Mouse (Mus musculus) embryo, embryonic 10.5 days (tissue): ENCODE results near the gene D430042O09Rik.
A peak's percentile ranks its signal among the peaks of the same experiment; 100 is the strongest.

ENCODE experiments used
- DNase-seq: peaks from one replicate; pipeline ENCODE4 v3.0.0-alpha.2; 2015; ENCODE audit warnings: low spot score

The D430042O09Rik gene

DNA sequence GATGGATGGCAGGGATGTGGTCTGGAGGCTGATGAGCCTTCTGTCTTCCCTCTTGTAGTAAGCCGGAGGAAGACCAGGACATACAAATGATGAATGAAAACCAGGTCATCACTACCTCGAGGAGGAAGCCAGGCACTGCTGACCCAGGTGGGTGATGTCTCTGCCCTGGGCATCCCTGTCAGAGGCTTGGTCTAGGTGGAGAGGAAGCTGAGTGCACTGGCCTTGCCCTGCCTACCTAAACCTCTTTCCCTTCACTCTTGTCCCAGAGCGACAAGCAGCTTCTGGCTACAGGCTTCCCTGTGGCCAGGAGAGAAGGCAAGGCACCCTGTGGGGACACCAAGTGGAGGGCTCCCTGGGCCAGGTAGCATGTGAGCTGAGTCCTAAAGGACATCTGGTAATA is 165.2 kb downstream of the D430042O09Rik start:
- DNase-seq, result no peak

DNA sequence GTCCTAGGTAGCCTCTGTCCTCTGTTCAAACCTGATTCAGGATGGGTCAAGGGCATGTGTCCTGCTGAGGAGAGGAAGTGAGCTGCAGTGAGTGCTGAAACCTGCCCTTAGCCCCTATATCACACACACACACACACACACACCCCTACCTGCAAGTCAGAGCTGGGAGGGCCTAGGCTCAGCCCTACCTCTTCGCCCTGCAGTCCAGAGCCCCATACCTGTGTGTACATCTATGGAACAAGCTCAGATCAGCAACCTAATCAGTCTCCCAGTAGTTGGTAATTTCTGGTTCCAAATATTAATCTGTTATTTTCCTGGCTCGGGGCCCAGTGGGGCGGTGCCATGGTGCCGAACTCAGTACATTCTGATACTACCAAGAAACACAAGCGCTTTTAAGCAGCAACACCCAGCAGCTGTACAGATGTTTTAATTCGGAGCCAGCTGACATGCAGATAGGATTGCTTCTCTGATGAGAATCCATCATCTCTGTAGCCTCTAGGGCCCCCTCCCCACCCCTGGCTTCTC is 166.3 kb downstream of the D430042O09Rik start:
- DNase-seq, result no peak

DNA sequence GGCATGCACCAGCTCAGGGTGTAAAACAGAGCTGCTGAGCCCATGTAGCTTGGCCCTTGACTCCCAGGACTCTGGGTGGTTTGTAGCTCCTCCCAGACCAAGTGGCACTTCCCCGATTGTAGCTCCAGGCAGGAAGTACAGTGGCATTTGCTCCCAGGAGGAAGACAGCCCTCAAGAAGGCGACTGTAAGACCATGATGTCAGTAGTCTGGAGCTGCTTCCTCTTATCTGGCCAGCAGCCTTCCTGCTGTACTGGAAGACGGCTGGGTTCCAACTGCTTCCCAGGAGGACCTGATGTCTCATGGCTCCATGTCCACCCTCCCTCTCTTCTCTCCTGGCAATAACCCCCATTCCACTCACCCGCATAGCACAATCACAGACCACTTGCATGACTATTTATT is 170.4 kb downstream of the D430042O09Rik start:
- DNase-seq, result no peak

DNA sequence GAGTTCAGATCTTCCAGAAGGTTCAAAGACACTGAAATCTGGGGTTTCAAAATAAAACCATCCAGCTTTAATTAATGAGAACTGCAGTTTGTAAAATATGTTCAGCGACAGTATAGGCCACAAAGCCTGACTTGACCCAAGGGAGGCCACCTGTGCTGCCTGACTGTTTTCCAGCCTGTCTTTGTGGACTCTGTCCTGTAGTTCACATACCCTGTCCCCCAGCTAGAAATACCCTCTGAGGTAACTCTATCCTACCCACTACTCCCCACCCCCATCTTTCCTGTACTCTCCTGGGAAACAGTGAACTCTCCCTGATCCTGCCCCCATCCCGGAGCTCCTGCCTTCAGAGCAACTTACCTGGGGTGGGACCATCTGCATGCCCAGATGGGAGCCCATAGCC is 175.5 kb downstream of the D430042O09Rik start:
- no peak for DNase-seq

DNA sequence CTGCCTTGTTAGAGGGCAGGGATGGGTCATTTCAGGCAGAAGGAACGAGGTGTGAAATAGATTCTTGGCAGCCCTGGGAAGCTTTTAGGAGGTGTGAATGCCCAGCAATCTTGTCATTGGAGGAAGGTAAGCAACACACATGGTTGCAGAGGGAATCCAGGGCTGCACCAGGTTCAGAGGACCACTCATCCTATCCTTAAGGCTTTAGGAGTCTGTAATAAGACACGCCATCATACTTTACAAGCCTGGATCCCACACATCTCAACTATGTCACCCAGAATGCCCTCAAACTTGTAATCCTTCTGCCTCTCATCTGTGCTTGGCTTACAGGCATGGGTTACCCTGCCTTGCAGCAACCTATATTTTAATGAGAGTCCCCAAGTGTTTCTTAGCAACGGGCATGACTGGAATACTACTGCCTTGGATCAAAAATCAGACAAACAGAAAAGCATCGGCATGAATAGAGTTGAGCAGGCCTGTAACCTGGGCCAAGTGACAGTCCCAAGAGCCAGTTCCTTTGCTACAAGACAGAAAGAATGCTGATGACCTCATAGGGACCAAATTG is 178.5 kb downstream of the D430042O09Rik start:
- DNase-seq, result no peak

DNA sequence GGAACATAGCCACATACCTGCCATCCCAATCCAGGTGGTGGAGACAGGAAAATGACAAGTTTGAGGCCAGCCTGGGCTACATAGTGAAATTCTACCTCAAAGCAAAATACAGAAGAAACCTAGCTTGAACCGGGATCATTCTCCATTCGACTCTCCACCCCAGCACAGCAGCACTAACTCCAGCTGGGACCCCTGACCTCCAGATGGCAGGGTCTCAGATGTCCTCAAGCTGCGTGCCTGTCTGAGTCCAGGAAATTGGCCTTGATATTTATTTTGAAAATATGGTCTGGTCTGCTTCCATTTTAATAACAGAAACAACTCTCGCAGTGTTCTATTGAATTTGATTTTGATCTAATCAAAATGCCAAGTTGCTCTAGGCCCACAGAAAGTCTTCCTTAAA is 179.4 kb downstream of the D430042O09Rik start:
- peak; percentile 63 for DNase-seq

DNA sequence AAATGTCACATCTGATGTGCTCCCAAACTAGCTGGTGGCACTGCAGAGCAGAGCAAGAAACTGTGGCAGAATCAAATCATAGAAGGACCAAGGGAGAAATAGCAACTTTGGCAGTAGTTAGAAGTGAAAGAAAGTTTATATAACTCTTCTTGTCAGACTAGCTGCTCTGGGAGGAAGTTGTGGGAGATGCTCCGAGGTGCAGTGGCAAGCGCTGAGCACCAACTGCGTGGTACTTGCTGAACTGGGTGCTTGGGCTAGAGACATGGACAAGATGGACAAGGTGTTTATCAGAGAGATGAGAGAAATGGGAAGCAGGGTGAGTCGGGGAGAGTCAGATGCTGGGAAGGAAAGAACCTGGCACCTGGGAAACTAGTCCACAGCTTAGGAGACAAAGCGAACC is 180.1 kb downstream of the D430042O09Rik start:
- DNase-seq, result no peak

DNA sequence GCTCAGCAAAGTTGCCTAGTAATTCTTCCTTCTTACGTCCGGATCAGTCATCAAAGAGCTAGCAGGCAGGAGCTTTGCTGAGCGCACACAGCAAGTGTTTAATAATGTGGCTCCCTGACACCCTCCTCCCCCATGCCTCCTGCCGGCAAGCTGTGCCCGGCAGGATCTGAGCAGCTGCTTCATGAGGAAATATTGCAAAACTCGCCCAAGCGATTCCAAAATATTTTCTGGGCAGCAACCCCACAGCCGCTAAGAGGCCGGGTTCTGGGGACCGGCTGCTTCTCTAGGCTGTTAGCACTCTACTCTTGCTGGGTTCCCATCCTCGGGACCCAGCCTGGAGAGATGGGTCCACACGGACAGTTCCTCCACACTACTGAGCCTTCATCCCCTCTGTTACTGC is 180.7 kb downstream of the D430042O09Rik start:
- DNase-seq, result no peak

DNA sequence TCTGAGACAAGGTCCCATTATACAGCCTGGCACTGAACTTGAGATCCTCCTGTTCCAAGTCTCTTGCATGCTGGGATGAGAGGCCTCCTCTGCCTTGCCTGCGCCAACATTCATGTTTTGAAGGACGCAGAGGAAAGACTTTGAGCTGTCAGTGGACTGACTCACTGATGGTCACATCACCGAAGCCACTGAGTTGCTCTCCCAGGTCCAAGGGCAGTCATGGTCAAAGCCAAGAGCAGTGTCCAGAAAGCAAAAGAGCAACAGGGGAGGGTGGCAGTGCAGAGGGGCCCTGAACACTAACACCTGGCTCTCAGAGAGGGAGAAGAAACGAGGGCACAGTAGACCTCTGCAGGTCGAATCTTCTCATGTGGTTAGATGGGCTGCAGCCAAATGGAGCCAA is 185.9 kb downstream of the D430042O09Rik start:
- DNase-seq, result no peak

DNA sequence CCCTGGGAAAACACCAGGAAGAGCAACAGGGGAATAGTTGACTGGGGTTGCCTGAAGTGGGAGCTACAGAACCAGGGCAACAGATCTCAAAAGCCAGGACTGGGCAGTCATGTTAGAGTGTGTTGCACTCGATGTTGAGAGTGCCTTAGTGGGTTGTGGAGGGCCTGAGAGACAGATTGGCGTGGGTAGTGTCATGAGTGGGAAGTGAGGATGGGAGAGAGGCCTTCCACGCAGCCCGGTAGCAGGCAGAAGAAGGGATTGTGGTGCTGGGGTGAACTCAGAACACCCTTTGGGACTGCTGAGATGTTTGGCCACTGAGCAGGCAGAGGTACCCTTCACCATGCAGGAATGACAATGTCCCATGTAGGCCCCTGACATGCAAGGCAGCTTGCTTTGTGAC is 189.4 kb downstream of the D430042O09Rik start:
- no peak for DNase-seq

DNA sequence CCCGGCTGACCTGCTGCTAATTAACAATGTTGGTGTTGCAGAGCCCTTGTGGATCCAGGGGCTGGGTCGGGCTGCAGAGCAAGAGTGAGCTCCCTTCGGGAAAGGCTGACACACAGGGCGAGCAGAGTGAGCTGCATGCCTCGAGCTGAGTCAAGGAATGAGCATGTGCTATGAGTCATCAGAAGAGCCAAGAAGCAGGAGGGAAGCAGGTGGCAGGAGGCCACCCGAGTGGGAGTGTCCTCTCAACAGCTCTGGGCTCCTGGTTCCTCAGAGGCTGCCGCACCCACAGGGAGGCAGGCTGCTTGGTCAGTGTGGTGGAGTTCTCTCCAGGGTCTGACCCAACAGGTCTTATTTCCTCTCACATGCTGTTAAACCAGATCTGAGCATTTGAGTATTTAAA is 191.3 kb downstream of the D430042O09Rik start:
- no peak for DNase-seq

DNA sequence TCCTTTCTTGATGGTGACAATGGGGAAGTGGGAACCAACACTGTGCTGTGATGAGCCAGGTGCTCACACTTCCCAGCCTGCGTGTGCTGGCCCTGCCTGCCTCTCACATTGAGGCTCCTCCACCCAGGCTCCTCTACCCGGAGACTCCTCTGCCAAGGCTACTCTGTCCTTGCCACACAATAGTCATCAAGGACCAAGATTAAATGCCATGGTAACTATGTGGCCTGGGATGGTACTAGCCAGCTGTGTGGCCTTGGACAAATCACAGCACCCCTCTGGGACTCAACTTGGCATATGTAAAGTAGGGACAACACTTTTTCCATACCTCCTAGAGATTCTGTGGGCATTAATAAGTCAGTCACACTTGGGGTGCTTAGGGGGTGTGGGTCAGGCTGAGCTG is 192.2 kb downstream of the D430042O09Rik start:
- DNase-seq, result no peak

DNA sequence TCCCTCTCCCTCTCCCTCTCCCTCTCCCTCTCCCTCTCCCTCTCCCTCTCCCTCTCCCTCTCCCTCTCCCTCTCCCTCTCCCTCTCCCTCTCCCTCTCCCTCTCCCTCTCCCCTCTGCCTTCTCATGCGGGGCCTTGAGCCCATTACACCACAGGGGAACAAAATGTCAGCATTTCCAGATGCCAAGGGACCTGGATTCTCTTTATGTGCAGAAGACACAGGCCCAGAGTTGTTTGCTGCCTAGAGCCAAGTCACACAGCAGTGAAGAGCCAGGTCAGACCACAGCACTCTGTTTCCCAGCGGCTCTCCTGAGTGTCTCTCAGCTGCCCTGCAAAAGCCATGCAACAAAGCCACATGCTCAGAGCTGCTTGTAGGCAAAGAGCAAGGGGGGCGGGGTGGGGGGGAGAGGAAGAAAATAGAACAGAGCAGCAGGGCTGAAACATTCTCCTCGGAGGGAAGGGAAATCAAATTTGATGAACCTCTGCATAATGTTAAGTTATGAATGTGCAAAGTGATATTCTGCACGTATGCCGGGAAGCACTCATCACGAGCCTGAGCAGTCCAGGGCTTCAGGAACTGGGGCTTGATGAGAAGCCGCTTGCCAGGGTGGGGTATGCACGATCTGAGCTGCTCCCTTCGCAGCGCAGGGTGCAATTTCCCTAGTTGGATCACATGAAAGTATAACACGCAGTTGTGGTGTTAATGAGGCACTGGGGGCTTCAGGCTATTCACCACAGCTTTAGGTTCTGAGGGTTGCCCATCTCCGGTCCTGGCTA is 192.9 kb downstream of the D430042O09Rik start:
- no peak for DNase-seq

DNA sequence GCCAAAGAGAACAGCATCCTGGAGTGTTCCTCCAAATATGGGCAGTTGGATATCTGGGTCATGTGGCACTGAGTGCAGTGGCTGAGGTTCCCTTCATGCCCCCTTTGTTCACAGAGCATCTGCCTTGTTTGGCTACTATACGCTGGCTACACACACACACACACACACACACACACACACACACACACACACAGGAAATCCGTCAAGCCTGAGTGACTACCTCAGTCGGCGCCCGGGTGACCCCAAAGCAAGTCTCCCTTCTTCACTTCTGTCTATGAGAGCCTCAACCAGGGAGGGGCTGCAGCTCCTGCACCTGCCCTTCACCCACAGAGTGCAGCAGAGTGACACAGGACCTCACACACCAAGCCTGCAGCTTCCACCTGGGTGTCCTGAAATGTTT is 213.1 kb downstream of the D430042O09Rik start:
- DNase-seq, result no peak

DNA sequence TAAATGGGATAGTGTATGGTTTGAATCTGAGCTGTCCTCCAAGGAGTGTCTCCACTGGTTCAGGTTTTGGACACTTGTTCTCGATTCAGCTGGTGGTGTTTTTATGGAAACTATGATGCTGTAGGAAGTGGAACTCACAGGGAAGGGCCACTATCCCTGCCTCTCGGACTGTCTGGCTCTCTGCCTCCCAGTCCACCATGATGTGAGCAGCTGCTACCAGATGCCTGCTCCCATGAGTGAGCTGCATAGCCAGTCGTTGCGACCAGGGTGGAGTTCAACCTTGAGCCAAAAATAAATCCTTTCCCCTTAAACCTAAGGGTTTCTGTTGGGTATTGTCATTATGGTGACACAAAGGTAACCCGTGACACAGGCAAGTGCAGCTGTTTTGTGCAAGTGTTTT is 216.4 kb downstream of the D430042O09Rik start:
- no peak for DNase-seq
